Mouse (Mus musculus): Measurements from ENCODE around the gene Zfp462.

DNA sequence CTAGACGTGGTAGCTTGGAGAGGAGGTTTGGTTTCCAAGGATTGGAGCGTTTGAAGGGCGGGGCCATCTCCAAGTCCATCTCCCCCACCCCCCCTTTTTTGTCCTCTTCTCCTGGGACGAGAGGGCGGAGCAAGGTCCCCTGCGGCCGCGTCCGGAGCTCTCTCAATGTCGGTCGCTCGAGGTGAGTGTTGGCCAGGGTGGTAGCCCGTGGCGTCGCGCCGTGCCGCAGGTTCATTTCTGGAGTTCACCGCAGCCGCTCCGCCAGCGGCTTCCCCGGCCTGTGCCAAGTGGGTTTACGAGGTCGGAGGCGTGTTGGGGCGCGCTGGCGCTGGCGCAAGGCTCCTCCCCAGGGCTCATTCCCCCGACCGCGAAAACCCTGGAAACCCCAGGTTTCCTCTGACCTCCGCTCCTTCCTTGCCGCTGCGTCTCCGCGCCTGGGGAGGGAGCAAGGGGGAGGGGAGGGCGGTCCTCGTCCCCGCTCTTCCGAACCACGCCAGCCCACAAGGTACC lies at the start of gene Zfp462:
- TF ChIP-seq CTCF (IDR thresholded peaks at IDR 0.05; ENCODE audit: insufficient read depth, low read length) (no peak), POLR2A (IDR thresholded peaks at IDR 0.05; ENCODE audit: borderline replicate concordance, extremely low read depth, low read depth, low read length) (peak; percentile 31; the same call in 1 of the 2 replicates)

All from lung, adult 2 months (tissue).